Comparison of ENCODE assay signal across 8 mouse cellular contexts in the genomic region with DNA sequence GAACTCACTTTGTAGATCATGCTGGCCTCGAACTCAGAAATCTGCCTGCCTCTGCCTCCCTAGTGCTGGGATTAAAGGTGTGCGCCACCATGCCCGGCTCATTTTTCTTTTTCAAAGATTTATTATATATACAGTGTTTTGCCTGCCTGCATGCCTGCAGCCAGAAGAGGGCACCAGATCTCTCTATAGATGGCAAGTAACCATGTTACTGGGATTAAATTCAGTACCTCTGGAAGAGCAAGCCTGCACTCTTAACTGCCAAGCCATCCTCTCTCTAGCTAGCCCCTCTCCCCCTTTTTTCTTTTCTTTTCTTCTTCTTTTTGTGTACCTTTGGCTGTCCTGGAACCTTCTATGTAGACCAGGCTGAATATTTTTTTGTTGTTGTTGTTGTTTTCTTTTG. TPM values are rescaled to one million over a fixed set of nuclear protein-coding genes. Genes with fewer than 3 reads are reported as not detected.
DNase-seq lines count a peak whose midpoint lies in the region; ATAC-seq and TF ChIP-seq lines count a peak whose summit lies in the region.

No protein-coding gene starts in this region.

- no peak overlapping the region for H3K4me3 ChIP-seq in heart, postnatal 0 days (ENCODE audit: low read depth, low read length)
- H3K4me3 ChIP-seq in heart, embryonic 11.5 days (ENCODE audit: low read depth, low read length), result no peak overlapping the region
- no peak overlapping the region for H3K4me3 ChIP-seq in limb, embryonic 10.5 days

- H3K4me1 ChIP-seq in heart, postnatal 0 days (ENCODE audit: control insufficient read depth, insufficient read depth), result no peaks in the 10 kb centered on the region
- H3K4me1 ChIP-seq in heart, embryonic 11.5 days (ENCODE audit: control insufficient read depth, insufficient read depth, low read length), result no peaks in the 10 kb centered on the region; the same call in 1 of the 2 replicates
- H3K4me1 ChIP-seq in limb, embryonic 10.5 days, result no peaks in the 10 kb centered on the region

- peak; percentile 72 for TF ChIP-seq CTCF in heart, postnatal 0 days (IDR thresholded peaks at IDR 0.05; ENCODE audit: low read depth)

- no peaks in the 10 kb centered on the region for H3K9me3 ChIP-seq in heart, postnatal 0 days (replicated peaks; ENCODE audit: control insufficient read depth, low read length)
- H3K9me3 ChIP-seq in heart, embryonic 11.5 days (replicated peaks; ENCODE audit: control insufficient read depth, low read length), result no peaks in the 10 kb centered on the region
- H3K9me3 ChIP-seq in limb, embryonic 10.5 days (replicated peaks), result no peaks in the 10 kb centered on the region

- TF ChIP-seq EP300 in heart, postnatal 0 days (IDR thresholded peaks at IDR 0.05; ENCODE audit: low read depth), result no peak

- H3K4me2 ChIP-seq in heart, postnatal 0 days (ENCODE audit: low read depth, low read length), result no peak overlapping the region
- H3K4me2 ChIP-seq in heart, embryonic 11.5 days, result no peak overlapping the region

- H3K27ac ChIP-seq in heart, postnatal 0 days (ENCODE audit: low read depth), result no peak overlapping the region
- H3K27ac ChIP-seq in heart, embryonic 11.5 days (ENCODE audit: low read depth, low read length), result no peak overlapping the region
- no peak overlapping the region for H3K27ac ChIP-seq in limb, embryonic 10.5 days

- H3K9ac ChIP-seq in heart, postnatal 0 days (replicated peaks; ENCODE audit: low read depth, low read length), result no peak overlapping the region
- H3K9ac ChIP-seq in heart, embryonic 11.5 days (ENCODE audit: low read depth, low read length), result no peak overlapping the region

- ATAC-seq in heart, postnatal 0 days (ENCODE audit: insufficient read depth, low read depth), result peak; percentile 44; the same call in 1 of the 2 replicates
- ATAC-seq in heart, embryonic 11.5 days (replicated peaks; ENCODE audit: insufficient number of reproducible peaks, low FRiP score, low TSS enrichment), result no peak

- no peaks in the 10 kb centered on the region for H3K27me3 ChIP-seq in heart, postnatal 0 days (ENCODE audit: control insufficient read depth, insufficient read depth, low read length)
- H3K27me3 ChIP-seq in heart, embryonic 11.5 days (ENCODE audit: control insufficient read depth, insufficient read depth, low read length), result no peaks in the 10 kb centered on the region
- H3K27me3 ChIP-seq in limb, embryonic 10.5 days (ENCODE audit: low read depth, poor library complexity, severe bottlenecking), result no peaks in the 10 kb centered on the region

- DNase-seq in heart, postnatal 0 days (ENCODE audit: low spot score), result peak; percentile 67
- DNase-seq in B cell, adult 2 months, result peak; percentile 67 to 68
- DNase-seq in ZHBTc4 (ENCODE audit: low read depth, low spot score), result peak; percentile 73
- peak; percentile 9 for DNase-seq in embryo, embryonic 9.5 days (ENCODE audit: extremely low spot score)
- peak; percentile 52 for DNase-seq in layer of hippocampus, adult 9-10 months (ENCODE audit: low spot score)
- peak; percentile 26 for DNase-seq in retina, adult 2 months (ENCODE audit: low read depth, low spot score)
- no peak for DNase-seq in limb, embryonic 10.5 days (ENCODE audit: low spot score)

- WGBS in heart, postnatal 0 days, result 66% methylated on average over 3 of the region's 3 CpGs
- WGBS in heart, embryonic 11.5 days (ENCODE audit: insufficient replicate concordance), result 79% methylated on average over 3 of the region's 3 CpGs
- 86% methylated on average over 3 of the region's 3 CpGs for WGBS in limb, embryonic 10.5 days

- H3K36me3 ChIP-seq in heart, postnatal 0 days (replicated peaks; ENCODE audit: control insufficient read depth, insufficient read depth, low read length), result peaks cover 21% of the 10 kb centered on the region
- peaks cover 5% of the 10 kb centered on the region for H3K36me3 ChIP-seq in heart, embryonic 11.5 days (ENCODE audit: control insufficient read depth, insufficient read depth, low read length)
- H3K36me3 ChIP-seq in limb, embryonic 10.5 days, result peaks cover 79% of the 10 kb centered on the region

RNA-seq across cellular contexts. Expression of gene Smarca4, which starts 14.7 kb away (rescaled TPM):
- 55.9 and 66.0 TPM in 2 replicates for total RNA-seq in heart, postnatal 0 days (2014; rRNA removed; ENCODE audit: low replicate concordance)
- 22.2 and 22.9 TPM in 2 replicates for polyA plus RNA-seq in heart, postnatal 0 days (2015; fragmentation: Nextera tagmentation; extraction: Ambion mirVana)
- polyA plus RNA-seq in heart, embryonic 11.5 days (2014; fragmentation: Nextera tagmentation; extraction: Ambion mirVana), result 77.4 and 78.7 TPM in 2 replicates
- polyA plus RNA-seq in limb, embryonic 10.5 days (2016; fragmentation: Nextera tagmentation; extraction: Ambion mirVana), result 169 and 171 TPM in 2 replicates

RNA-seq across cellular contexts. Expression of gene Yipf2, which starts 38.0 kb away (rescaled TPM):
- total RNA-seq in heart, postnatal 0 days (2014; rRNA removed; ENCODE audit: low replicate concordance), result 12.3 and 17.6 TPM in 2 replicates
- polyA plus RNA-seq in heart, postnatal 0 days (2015; fragmentation: Nextera tagmentation; extraction: Ambion mirVana), result 9.1 and 11.9 TPM in 2 replicates
- 10.9 and 11.8 TPM in 2 replicates for polyA plus RNA-seq in heart, embryonic 11.5 days (2014; fragmentation: Nextera tagmentation; extraction: Ambion mirVana)
- 17.6 and 26.2 TPM in 2 replicates for polyA plus RNA-seq in limb, embryonic 10.5 days (2016; fragmentation: Nextera tagmentation; extraction: Ambion mirVana)

RNA-seq across cellular contexts. Expression of gene Timm29, which starts 38.2 kb away (rescaled TPM):
- total RNA-seq in heart, postnatal 0 days (2014; rRNA removed; ENCODE audit: low replicate concordance), result 33.4 and 44.6 TPM in 2 replicates
- 23.2 and 23.7 TPM in 2 replicates for polyA plus RNA-seq in heart, postnatal 0 days (2015; fragmentation: Nextera tagmentation; extraction: Ambion mirVana)
- polyA plus RNA-seq in heart, embryonic 11.5 days (2014; fragmentation: Nextera tagmentation; extraction: Ambion mirVana), result 29.5 and 34.0 TPM in 2 replicates
- polyA plus RNA-seq in limb, embryonic 10.5 days (2016; fragmentation: Nextera tagmentation; extraction: Ambion mirVana), result 30.9 and 35.7 TPM in 2 replicates
